Mouse (Mus musculus) left cerebral cortex, postnatal 36 days (tissue): ENCODE measurements at regions not wholly inside any gene's neighbourhood (a gene's known extent, or its start where the extent isn't known, plus 50 kb on each side); places are given as distances from the start of the nearest gene placed in this dataset.

Source experiments
- DNase-seq, 2 experiments: peaks; one replicate each; pipeline ENCODE4 v3.0.0; 2021 to 2022; ENCODE audit warnings: low spot score in 2 of 2, mixed read lengths in 1 of 2
- intact Hi-C: fragments of 180-260 bp; cut with DNase I; formaldehyde crosslinking; loops from one replicate; pipeline ENCODE4 v1.15.1; 2025

GRCm38 (mm10) chr4:90565909-90566308 is 347.3 kb downstream of the Zfp352 start:
- no peak for DNase-seq
- intact Hi-C loops = no loop called here

DNA sequence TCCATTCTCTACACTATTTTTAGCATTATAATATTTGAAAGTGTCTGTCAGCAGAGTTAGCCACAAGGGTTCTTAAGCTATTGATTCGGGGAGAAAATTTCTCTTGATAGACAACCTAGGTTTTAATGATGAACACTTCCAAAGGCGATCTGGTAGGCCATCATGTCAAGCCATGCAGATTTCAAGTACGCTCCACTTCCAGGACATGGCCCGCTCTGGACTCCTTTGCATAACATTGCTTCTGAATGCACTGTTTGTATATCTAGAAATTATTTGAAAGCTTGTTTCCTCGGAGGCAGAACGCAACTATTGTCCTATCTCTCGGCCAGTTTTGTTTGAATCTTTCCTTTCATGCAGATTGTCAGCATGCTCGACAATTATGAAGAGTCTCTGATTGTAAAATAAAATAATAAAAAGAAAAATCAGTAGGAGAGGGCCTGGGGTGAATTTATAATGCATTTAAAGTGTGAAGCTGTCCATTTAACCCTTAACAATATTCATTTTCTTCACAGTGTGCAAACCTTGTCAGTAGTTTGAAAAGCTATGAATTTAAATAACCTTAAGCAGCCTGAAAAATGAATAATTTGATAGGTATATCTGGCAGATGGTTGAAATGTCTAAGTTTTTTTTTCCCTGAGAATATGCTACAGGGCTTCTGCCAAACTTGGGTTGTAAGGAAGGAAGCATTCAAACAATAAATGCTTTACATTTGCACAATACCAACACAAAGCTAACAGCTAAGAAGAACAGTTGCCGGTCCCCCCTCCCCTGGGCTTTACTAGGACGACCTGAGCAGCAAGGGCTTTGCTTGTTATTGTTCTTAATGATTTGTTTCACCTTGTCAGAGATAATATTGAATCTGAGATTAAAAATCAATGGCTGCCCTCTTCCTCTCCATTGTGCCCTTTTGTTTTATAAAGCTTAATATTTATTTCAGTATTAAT is 357.8 kb downstream of the Zfp352 start:
- no peak for DNase-seq
- intact Hi-C loops = no loop called here

DNA sequence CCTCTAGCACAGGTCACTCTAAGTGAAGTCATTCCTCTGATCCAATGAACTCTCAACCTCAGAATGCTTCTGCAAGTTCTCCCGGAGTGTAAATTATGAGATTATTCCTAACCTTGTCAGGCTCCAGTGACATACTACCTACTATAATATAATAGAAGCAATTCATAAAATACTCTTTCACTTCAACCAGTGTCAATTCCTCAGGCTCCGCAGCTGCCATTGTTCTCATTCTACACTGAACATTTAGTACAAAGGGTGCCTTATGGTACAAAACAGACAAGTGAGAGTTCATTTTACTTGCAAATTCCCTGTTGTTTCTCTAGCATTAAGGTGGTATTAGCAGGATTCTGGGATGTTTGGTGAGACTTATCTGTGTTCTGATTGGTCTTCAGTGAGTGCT is 379.7 kb downstream of the Zfp352 start:
- intact Hi-C loops = no loop called here
- no peak for DNase-seq

DNA sequence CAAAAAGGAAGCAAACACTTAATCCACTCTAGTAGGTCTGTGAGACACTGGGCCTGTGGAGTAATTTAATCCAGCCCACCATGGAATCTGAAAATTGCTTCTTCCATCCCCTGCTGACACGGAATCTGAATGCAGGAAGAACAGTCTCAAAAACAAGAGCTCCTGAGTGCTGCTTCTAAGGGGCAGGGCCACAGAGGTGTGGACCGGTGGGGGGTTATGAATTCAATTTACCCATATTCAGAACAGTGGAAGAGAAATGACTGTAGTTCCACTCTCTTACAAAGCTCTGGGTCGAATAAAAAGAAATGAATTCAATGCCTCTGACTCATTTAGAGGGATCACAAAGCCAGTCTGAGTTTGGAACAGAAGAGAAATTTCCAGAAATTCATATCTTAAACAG is 390.3 kb downstream of the Zfp352 start:
- intact Hi-C loops = no loop called here
- DNase-seq = no peak

DNA sequence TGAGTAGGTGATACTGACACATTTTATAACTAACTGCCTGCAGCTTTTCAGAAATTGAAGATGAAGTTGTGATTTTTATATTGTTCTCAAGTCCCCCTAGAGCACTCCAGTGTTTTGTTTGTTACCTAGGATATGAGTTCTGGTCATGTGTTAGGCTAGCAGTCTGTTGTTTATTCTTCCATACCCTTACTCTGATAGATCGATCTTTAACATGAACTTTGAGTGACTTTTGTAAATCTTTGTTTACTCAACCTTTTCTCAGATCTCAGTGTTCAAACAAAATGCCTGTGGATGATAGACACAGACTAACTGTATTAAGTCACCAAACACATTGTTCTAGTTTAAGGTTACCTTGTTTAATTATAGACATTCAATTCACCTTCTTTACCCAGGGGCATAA is 409.3 kb downstream of the Zfp352 start:
- intact Hi-C loops = no loop called here
- no peak for DNase-seq

- intact Hi-C loops = no loop called here
- DNase-seq = no peak
Measured at GRCm38 (mm10) chr4:90672267-90672945, 453.8 kb downstream of the Zfp352 start.

GRCm38 (mm10) chr4:90696945-90697344 is 478.3 kb downstream of the Zfp352 start:
- no peak for DNase-seq
- intact Hi-C loops = no loop called here

DNA sequence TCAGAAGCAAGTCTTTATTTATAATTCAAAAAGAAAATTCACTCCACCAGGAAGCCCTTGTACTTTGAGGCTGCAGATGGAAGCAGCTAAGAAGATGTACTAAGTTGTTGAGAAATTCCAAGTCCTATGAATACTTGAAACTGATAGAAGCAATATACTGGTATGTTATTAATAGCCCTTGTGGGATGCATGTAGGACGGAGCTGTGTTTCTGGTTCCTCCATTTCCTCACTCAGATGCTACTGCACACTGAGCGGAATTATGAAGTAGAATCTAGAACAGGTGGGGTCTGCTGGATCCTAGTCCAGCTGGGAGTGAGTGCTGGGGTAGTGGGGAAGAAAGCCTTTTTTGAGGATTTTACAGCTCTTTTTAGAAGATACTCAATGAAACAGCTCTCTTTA is 510.5 kb downstream of the Zfp352 start:
- intact Hi-C loops = no loop called here
- DNase-seq = peak in 1 of 2 experiments; percentile 3

DNA sequence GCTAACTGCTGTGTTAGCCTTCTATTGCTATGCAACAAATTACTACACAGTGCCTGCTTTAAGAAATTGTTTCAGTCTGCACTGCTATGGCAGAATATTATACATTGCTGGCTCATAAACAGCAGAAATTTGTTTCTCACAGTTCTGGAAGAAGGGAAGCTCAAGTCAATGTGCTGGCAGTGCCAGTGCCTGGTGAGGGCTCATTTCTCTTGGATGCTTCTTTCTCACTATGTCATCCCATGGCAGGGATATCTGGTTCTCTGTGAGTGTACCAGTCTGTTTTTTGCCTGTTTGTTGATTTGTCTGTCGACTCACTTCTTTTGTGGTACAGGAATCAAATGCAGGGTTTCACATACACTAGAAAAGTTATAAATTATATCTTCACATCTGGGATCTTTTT is 516.2 kb downstream of the Zfp352 start:
- intact Hi-C loops = no loop called here
- DNase-seq = no peak

DNA sequence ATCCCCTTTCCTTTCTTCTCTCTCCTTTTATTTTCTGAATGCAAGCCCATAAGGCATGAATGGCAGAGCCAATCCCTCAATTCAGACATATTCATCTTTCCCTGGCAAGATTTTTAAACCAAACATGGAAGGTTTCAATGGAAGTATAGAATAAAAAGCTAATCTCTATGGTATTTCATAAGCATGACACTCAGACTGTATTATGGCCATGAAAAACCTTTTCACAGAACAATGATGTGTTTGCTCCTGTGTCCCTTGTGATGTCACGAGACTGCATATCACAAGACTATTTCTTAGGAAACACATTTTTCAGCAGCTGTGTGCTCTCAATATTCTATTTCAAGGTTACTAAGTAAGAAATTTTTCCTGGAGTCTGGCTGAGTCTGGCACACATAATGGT is 525.5 kb downstream of the Zfp352 start:
- no peak for DNase-seq
- intact Hi-C loops = no loop called here
